Mouse (Mus musculus): Measurements from ENCODE around the gene Pim3.
"Not testable (repeated sequence)": the region's sequence is repeated elsewhere in the genome, so short reads cannot be mapped to it uniquely, and the experiment has no call there.

The Pim3 gene

DNA sequence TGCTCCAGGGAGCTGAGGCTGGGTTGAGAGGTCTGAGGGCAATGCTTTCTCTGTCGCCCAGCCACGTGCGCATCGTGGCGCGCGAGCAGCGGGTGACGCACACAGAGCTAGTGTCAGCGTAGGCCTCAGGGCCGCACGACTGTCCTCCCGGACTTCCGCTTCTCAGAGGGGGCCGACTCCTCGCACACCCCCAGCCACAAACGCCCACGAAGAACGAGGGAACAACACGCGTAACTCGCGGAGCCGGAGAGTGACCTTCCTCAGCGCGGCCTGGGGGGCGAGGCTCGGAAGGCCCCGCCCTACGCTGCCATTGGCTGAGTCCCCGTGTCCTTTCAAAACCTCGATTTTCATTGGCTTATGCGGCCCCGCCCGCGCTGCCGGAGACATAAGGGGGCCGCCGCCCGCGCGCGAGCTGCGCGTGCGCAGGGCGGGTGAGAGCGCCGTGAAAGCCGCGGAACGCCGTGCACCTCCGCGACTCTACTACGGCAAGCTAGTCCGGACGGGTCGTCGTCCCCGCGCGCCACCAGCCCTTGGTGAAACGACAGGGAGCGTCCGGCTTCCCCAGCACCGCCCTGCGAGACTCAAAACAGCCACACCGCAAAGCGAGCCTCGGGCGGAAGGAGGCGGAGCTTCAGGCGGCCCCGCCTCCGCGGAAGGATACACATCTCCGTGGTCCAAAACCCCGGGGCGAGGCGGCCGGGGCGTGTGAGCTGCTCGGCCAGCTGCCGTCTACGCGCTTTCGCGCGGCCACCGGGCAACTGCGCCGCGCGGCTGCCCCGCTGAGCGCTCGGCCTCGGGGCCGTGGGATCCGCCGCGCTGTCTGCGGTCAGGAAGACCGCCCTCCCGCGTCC, at the start of gene Pim3:
TSS of gene Pim3 (plus strand) at position 415 of the 851 bp plus-strand sequence.
- peak; percentile 92 for DNase-seq (ENCODE audit: low read depth)

- no peak for DNase-seq (ENCODE audit: low read depth)
Observed at GRCm38 (mm10) chr15:88813262-88813661, 48.7 kb upstream of the Pim3 start.

- not testable (repeated sequence) for DNase-seq (ENCODE audit: low read depth)
Observed at GRCm38 (mm10) chr15:88813873-88814272, 48.1 kb upstream of the Pim3 start.

DNA sequence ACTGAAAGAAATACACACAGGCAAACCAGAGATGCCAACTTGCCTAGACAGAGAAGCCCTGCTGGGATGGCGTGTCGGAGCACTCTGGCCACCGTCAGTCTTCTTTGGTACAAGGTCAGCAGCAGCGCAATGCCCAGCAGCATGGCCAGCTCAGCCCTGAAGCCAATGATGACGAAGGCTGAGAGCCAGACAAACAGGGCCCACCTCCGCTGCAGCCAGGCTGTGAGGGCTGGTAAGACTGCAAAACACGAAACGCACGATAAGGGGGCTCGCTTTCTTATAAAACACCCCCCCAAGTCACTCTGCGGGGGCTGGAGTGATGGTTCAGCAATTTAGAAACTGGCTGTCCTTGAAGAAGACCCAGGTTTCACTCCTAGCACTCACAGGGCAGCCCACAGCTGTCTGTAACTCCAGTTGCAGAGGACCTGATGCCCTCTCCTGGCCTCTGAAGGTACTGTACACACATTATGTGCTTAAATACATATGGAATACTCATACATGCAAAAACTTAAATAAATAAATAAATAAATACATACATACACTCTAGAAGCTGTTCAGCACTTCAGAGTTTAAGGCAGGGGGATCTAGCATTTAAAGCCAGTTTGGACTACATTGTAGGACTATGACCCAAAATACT, 47.5 kb upstream of the Pim3 start:
- no peak for DNase-seq (ENCODE audit: low read depth)

- DNase-seq (ENCODE audit: low read depth), result no peak
Observed at GRCm38 (mm10) chr15:88815196-88815700, 46.7 kb upstream of the Pim3 start.

DNA sequence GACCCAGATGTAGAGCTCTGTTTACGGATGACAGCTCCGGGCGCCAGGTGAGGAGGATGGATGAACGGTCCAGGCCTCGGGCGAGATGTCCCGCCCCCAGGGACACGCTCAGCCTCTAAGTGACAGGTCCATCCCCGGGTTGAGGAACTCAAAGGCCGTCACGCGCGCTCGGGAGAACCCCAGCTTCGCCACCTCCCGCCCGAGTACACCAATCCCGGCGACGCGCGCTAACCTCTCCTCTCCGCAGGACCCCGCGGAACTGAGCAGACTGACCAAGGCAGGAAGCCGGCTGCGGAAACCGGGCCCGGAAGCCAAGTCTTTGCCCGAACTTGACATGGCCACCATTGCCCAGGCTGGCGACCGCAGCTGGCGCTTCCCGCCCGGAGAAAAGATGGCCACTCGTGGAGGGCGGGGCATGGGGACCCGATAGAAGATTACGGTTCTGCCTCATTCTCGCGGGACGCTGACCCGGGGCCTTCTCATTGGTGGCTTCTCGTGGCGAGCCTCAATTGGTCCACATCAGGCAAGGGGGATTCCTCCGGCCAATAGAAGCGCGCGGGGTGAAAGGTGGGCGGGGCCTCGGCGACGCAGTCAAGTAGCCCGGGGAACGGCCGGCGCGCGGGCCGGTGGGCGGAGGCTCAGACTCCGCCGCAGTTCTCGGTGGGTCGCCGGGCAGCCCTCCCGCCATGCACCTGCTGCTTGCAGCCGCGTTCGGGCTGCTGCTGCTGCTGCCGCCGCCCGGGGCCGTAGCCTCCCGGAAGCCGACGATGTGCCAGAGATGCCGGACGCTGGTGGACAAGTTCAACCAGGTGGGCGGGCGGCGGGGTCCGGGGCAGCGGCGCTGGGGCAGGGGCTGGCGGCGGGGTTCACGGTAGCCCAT, 42.7 kb upstream of the Pim3 start, which contains the start of the genes Alg12 and Creld2:
TSS of gene Alg12 (minus strand) at position 293 of the 880 bp plus-strand sequence.
TSS of gene Creld2 (plus strand) at position 621 of the 880 bp plus-strand sequence.
- DNase-seq (ENCODE audit: low read depth), result peak; percentile 98

DNA sequence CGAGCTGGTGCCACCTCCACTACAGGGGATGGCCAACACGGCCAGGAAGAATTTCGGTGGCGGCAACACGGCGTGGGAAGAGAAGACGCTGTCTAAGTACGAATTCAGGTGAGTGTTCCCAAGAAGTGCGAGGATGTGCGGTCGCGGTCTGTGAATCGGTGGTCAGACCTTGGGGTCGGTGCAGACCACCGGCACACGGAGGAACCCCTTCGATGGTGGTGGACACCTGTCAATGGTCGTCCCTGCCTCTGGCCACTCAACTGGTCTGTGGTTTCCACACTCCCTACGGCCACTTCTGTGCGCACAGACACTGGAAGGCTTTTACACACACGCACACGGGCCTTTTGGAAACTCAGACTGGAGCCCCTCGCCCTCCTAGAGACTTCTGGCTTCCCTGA, 42.1 kb upstream of the Pim3 start:
- no peak for DNase-seq (ENCODE audit: low read depth)

- no peak for DNase-seq (ENCODE audit: low read depth)
Observed at GRCm38 (mm10) chr15:88821403-88821802, 40.6 kb upstream of the Pim3 start.

DNA sequence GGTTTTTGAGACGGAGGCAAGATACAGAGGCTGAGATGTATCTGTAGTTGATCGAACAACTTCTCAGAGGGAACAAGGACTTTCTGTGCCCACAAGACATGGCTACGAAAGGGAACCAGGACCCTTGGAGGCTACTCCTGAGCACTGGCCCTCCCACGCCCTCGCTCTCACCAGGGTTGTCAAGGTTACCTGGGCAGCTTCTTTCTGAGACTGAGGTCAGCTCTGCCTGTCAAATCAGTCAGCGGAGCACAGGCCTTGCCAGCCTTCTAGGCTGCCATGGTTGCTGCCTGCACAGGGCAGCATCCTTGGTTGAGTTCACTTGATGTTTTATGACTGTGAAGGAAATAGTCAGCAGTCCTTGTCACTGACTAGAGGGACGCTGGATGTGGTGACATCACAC, 39.5 kb upstream of the Pim3 start:
- no peak for DNase-seq (ENCODE audit: low read depth)

DNA sequence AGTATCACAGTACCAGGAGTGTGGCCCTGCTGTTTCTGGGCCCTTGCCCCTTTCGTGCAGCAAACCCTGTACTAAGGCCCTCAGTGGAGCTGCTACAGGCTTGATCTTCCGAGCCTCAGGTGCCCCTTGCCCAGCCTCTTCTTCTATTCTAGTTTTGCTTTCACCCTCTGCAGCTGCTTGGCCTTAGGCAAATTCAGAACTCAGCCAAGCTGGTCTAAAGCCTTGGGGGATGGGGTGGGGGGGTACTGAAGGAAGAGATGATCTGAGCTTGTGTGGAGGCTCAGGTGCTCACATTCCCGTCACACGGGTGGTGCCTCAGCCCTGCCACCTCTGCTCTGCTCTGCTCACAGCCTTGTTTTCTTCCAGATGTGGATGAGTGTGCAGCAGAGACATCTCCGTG, 38.6 kb upstream of the Pim3 start:
- no peak for DNase-seq (ENCODE audit: low read depth)

DNA sequence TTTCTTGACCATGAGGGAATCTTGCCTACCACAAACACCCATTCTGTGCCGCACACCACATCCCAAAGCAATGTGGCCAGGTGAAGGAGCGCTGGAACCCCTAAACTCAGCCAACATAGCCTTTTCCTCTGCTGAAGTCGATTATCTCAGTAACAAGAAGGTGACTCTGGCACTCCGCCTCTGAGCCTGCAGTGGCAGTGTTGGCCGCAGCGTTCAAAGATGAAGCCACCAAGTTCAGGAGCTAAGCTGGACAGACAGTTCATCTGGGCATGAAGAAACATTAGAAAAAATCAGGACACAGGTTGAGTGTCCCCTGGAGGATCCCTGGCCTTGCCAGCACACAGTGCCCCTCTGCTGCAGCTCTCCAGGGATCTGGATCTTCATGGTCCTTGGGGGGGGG, 34.5 kb upstream of the Pim3 start:
- DNase-seq (ENCODE audit: low read depth), result no peak

DNA sequence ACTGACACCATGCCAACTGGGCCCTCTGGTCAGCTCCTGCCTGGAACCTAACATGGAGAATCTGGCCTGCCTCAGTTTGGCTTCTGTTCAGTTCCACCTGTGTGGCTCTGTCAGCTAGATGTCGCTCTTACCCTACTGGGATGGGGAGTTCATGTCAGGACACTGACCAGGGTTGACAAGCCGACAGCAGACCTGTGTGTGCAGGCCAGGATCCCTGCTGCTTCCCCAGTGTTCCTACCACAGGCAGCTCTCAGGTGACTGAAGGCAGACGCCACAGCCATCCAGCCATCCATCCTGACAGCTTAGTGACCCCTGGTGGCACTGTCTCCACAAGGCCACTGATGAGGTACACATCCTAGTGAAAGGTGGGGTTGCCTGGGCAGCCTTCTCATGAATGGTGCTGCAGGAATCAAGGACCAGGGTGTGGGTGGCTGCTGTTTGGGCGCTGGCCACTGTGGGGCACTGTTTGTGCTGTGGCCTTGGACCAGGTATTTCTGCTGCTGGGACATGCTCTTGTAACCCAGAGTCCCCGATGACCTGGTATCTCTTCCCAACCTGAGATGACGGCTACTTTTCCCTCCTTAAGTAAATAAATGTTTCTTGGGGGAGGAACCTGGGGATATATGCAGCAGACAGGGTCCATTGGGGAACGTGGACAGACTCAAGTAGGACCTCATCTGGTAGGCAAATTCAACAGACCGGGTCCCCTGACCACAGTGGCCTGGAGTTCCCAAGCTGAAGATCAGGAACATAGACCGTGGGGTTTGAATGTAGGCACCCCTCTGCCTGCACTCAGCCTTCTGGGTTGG, 33.8 kb upstream of the Pim3 start:
- DNase-seq (ENCODE audit: low read depth), result peak; percentile 35

DNA sequence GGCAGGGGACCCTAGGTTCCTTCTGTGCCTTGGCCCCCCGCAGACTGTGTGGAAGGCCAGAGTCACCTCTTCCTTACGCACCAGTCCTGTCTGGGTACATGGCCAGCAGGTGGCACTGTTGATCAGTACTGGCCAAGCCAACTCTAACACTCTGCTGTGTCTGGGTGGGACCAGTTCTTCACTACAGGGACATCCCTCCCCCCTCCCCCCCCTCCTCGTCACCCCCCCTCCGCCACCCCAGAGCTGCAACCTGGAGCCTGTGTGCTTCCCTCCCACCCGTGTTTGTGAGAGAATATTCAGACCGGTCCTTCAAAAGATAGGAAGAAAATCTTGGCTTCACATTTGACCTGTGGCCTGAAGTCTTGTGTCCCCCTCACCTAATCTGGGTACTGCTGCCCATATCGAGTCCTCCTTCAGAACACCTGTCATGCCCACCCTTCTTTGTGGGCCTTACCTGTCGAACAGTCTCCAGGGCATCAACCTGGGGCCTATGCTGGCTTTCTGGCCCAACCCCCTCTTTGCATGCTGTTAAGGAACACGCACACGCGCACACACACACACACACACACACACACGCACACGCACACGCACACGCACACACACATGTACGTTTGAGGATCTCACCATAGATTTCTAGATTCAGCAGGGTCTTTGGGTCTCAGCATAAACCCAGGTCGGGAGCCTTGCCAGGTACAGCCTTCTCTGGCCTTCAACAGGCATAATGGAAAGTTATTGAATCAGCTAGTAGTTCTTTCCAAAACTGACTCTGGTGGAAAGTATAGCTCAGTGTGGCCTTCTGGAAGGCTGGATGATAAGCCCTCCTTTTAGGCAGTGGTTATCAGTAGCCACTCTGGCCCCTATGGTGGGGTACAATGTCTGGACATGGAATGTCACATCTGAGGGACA, 32.9 kb upstream of the Pim3 start:
- DNase-seq (ENCODE audit: low read depth), result peak; percentile 78

- no peak for DNase-seq (ENCODE audit: low read depth)
Observed at GRCm38 (mm10) chr15:88829791-88830440, 32.1 kb upstream of the Pim3 start.

GRCm38 (mm10) chr15:88830696-88831095, 31.3 kb upstream of the Pim3 start:
- no peak for DNase-seq (ENCODE audit: low read depth)

- no peak for DNase-seq (ENCODE audit: low read depth)
Observed at GRCm38 (mm10) chr15:88831482-88831881, 30.5 kb upstream of the Pim3 start.

DNA sequence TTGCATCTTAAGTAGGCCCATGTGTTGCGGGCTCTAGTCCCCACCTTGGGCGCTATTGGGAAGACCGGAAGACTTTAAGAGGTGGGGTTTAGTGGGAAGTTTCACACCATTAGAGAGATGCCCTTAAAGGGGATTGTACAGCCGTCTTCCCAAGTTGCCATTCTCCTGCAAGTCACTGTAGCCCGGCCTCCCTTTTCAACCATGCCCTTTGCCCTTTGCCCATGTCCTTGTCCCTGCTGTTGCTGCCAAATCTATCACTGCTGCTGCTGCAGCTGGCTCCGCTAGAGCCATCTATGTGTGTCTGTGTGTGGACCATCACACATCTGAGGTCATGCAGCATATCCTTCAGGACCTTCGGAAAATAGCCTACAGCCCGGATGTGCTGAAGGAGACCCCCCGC, 29.4 kb upstream of the Pim3 start:
- DNase-seq (ENCODE audit: low read depth), result no peak

- no peak for DNase-seq (ENCODE audit: low read depth)
Observed at GRCm38 (mm10) chr15:88836031-88836430, 26.0 kb upstream of the Pim3 start.

GRCm38 (mm10) chr15:88836571-88836970, 25.4 kb upstream of the Pim3 start:
- DNase-seq (ENCODE audit: low read depth), result no peak
